Mouse (Mus musculus) hindbrain, embryonic 14.5 days (tissue): ENCODE measurements around the gene Avil. TPM values are rescaled to one million over a fixed set of nuclear protein-coding genes. Genes with fewer than 3 reads are reported as not detected.

Experiments
- ATAC-seq: fragments of 200-750 bp; cut with Nextera tagmentation; 2 replicates; pipeline ENCODE4 v1.8.0; 2017; ENCODE audit warnings: moderate number of reproducible peaks, mild to moderate bottlenecking, moderate TSS enrichment, moderate library complexity; ENCODE audit not compliant: low FRiP score
- DNase-seq: peaks from one replicate; pipeline ENCODE4 v3.0.0-alpha.2; 2015; ENCODE audit warnings: low spot score
- H3K27ac ChIP-seq: fragments of 300-500 bp; sonication (generic); 2 replicates; pipeline ENCODE4 v1.5.1; 2014; ENCODE audit warnings: mild to moderate bottlenecking, moderate library complexity
- H3K27me3 ChIP-seq: fragments of 300-500 bp; sonication (generic); 2 replicates; pipeline ENCODE4 v1.6.1; 2014; ENCODE audit warnings: mild to moderate bottlenecking, low read length, mixed read lengths; ENCODE audit not compliant: control insufficient read depth, insufficient read depth
- H3K36me3 ChIP-seq: fragments of 300-500 bp; sonication (generic); replicated peaks from 2 replicates; pipeline ENCODE4 v1.6.1; 2014; ENCODE audit not compliant: control insufficient read depth, insufficient read depth
- H3K4me1 ChIP-seq: fragments of 300-500 bp; sonication (generic); replicated peaks from 2 replicates; pipeline ENCODE4 v1.6.1; 2014; ENCODE audit warnings: antibody characterized with exemption, low read length, mixed read lengths; ENCODE audit not compliant: control insufficient read depth, insufficient read depth
- H3K4me2 ChIP-seq: fragments of 300-500 bp; sonication (generic); replicated peaks from 2 replicates; pipeline ENCODE4 v1.6.1; 2014; ENCODE audit warnings: mild to moderate bottlenecking, moderate library complexity
- H3K4me3 ChIP-seq: fragments of 300-500 bp; sonication (generic); replicated peaks from 2 replicates; pipeline ENCODE4 v1.5.1; 2014; ENCODE audit warnings: mild to moderate bottlenecking, low read length
- H3K9ac ChIP-seq: fragments of 300-500 bp; sonication (generic); 2 replicates; pipeline ENCODE4 v1.6.1; 2014
- H3K9me3 ChIP-seq: fragments of 300-500 bp; sonication (generic); 2 replicates; pipeline ENCODE4 v1.6.1; 2016; ENCODE audit warnings: low read length; ENCODE audit not compliant: control insufficient read depth
- WGBS: fragments of 180-500 bp; shearing (Covaris S2); extraction: QIAGEN DNeasy Blood & Tissue Kit; methylation state at CpG from one replicate; pipeline ENCODE4 v1.1.7; 2014; 5-methylcytosine and 5-hydroxymethylcytosine counted together
- polyA plus RNA-seq: library from polyadenylated mRNA; unstranded; fragments of >200 nt; fragmentation: Nextera tagmentation; extraction: Ambion mirVana; gene quantifications from 2 replicates; pipeline ENCODE4 v1.2.1, GENCODE M21; 2014

Avil gene
- polyA plus RNA-seq, 1 experiment from 2014 or later, result 0.60 TPM

GRCm38 (mm10) chr10:127002056-127002455, 1.5 kb downstream of the Avil start:
- H3K27ac ChIP-seq, result no peak overlapping the region
- H3K9ac ChIP-seq, result no peak overlapping the region
- no peaks in the 10 kb centered on the region for H3K27me3 ChIP-seq
- no peak overlapping the region for H3K4me2 ChIP-seq
- H3K4me1 ChIP-seq, result no peaks in the 10 kb centered on the region
- H3K9me3 ChIP-seq, result no peaks in the 10 kb centered on the region
- DNase-seq (no peak), ATAC-seq (no peak)
- peaks cover 32% of the 10 kb centered on the region for H3K36me3 ChIP-seq
- H3K4me3 ChIP-seq, result no peak overlapping the region
- 57% methylated on average over 1 of the region's 1 CpGs for WGBS

- no peak for DNase-seq
- H3K4me1 ChIP-seq, result no peaks in the 10 kb centered on the region
- H3K36me3 ChIP-seq, result peaks cover 25% of the 10 kb centered on the region
- H3K9ac ChIP-seq, result no peak overlapping the region
- H3K4me3 ChIP-seq, result no peak overlapping the region
- 91% methylated on average over 5 of the region's 5 CpGs for WGBS
- H3K4me2 ChIP-seq, result no peak overlapping the region
- no peaks in the 10 kb centered on the region for H3K27me3 ChIP-seq
- no peak for ATAC-seq
- H3K9me3 ChIP-seq, result no peaks in the 10 kb centered on the region
- no peak overlapping the region for H3K27ac ChIP-seq
These were observed 2.3 kb downstream of the Avil start for GRCm38 (mm10) chr10:127002765-127003164.

- peaks cover 20% of the 10 kb centered on the region for H3K36me3 ChIP-seq
- H3K4me3 ChIP-seq, result no peak overlapping the region
- no peaks in the 10 kb centered on the region for H3K9me3 ChIP-seq
- H3K4me2 ChIP-seq, result no peak overlapping the region
- WGBS, result 88% methylated on average over 8 of the region's 8 CpGs
- no peak overlapping the region for H3K27ac ChIP-seq
- DNase-seq (no peak), ATAC-seq (no peak)
- no peaks in the 10 kb centered on the region for H3K4me1 ChIP-seq
- H3K27me3 ChIP-seq, result no peaks in the 10 kb centered on the region
- H3K9ac ChIP-seq, result no peak overlapping the region
These were observed 2.8 kb downstream of the Avil start for GRCm38 (mm10) chr10:127003334-127003733.

- Histone ChIP-seq H3K9me3 (no peaks in the 10 kb centered on the region), H3K27me3 (no peaks in the 10 kb centered on the region), H3K9ac (no peak overlapping the region), H3K36me3 (peaks cover 15% of the 10 kb centered on the region; the same call in 1 of the 2 replicates), H3K4me2 (no peak overlapping the region), H3K4me3 (no peak overlapping the region), H3K4me1 (no peaks in the 10 kb centered on the region), H3K27ac (no peak overlapping the region)
- 69% methylated on average over 7 of the region's 7 CpGs for WGBS
- no peak for ATAC-seq
- no peak for DNase-seq
These were observed 3.3 kb downstream of the Avil start for GRCm38 (mm10) chr10:127003806-127004205.

GRCm38 (mm10) chr10:127016488-127016887, 16.0 kb downstream of the Avil start:
- Histone ChIP-seq H3K27ac (no peak overlapping the region), H3K9me3 (no peaks in the 10 kb centered on the region), H3K36me3 (no peaks in the 10 kb centered on the region), H3K4me1 (no peaks in the 10 kb centered on the region), H3K27me3 (no peaks in the 10 kb centered on the region), H3K4me2 (no peak overlapping the region), H3K4me3 (no peak overlapping the region), H3K9ac (no peak overlapping the region)
- 64% methylated on average over 5 of the region's 5 CpGs for WGBS
- ATAC-seq (no peak), DNase-seq (no peak)

GRCm38 (mm10) chr10:127017071-127017470, 16.6 kb downstream of the Avil start:
- Histone ChIP-seq H3K9me3 (no peaks in the 10 kb centered on the region), H3K4me2 (no peak overlapping the region), H3K36me3 (peaks cover 5% of the 10 kb centered on the region), H3K4me3 (no peak overlapping the region), H3K27ac (no peak overlapping the region), H3K27me3 (no peaks in the 10 kb centered on the region), H3K4me1 (no peaks in the 10 kb centered on the region), H3K9ac (no peak overlapping the region)
- WGBS, result 21% methylated on average over 2 of the region's 2 CpGs
- ATAC-seq (no peak), DNase-seq (no peak)

- no peak overlapping the region for H3K4me3 ChIP-seq
- DNase-seq (no peak), ATAC-seq (no peak)
- no peaks in the 10 kb centered on the region for H3K9me3 ChIP-seq
- no peaks in the 10 kb centered on the region for H3K27me3 ChIP-seq
- H3K4me1 ChIP-seq, result no peaks in the 10 kb centered on the region
- H3K9ac ChIP-seq, result no peak overlapping the region
- peaks cover 17% of the 10 kb centered on the region for H3K36me3 ChIP-seq
- H3K27ac ChIP-seq, result no peak overlapping the region
- WGBS, result 80% methylated on average over 16 of the region's 16 CpGs
- H3K4me2 ChIP-seq, result no peak overlapping the region
These were observed 17.9 kb downstream of the Avil start for GRCm38 (mm10) chr10:127018422-127018821.

- peak; percentile 96 for DNase-seq
- Histone ChIP-seq H3K9me3 (no peaks in the 10 kb centered on the region), H3K4me3 (peak within 1 kb of the TSS; percentile 60), H3K27me3 (no peaks in the 10 kb centered on the region), H3K27ac (peak within 1 kb of the TSS; percentile 55), H3K4me2 (peak within 1 kb of the TSS; percentile 92), H3K9ac (peak within 1 kb of the TSS; percentile 72), H3K36me3 (peaks cover 36% of the 10 kb centered on the region), H3K4me1 (peaks cover 8% of the 10 kb centered on the region; the same call in 1 of the 2 replicates)
- 5% methylated on average over 55 of the region's 56 CpGs for WGBS
- peak; percentile 87 for ATAC-seq
These were observed 30.1 kb downstream of the Avil start, which contains the start of gene Tsfm for GRCm38 (mm10) chr10:127030336-127031296. Tsfm (minus strand) TSS chr10:127030840.

- 85% methylated on average over 8 of the region's 8 CpGs for WGBS
- H3K9ac ChIP-seq, result no peak overlapping the region
These were observed 32.8 kb downstream of the Avil start for GRCm38 (mm10) chr10:127033301-127033741.

More at GRCm38 (mm10) chr10:127033301-127033741, 32.8 kb downstream of the Avil start:
- Histone ChIP-seq H3K4me1 (peaks cover 8% of the 10 kb centered on the region; the same call in 1 of the 2 replicates), H3K27me3 (no peaks in the 10 kb centered on the region), H3K27ac (no peak overlapping the region), H3K4me2 (no peak overlapping the region), H3K36me3 (peaks cover 10% of the 10 kb centered on the region), H3K9me3 (no peaks in the 10 kb centered on the region), H3K4me3 (no peak overlapping the region)
- DNase-seq (no peak), ATAC-seq (no peak)
